7 mouse cellular contexts compared by ENCODE assay signal in the genomic region with DNA sequence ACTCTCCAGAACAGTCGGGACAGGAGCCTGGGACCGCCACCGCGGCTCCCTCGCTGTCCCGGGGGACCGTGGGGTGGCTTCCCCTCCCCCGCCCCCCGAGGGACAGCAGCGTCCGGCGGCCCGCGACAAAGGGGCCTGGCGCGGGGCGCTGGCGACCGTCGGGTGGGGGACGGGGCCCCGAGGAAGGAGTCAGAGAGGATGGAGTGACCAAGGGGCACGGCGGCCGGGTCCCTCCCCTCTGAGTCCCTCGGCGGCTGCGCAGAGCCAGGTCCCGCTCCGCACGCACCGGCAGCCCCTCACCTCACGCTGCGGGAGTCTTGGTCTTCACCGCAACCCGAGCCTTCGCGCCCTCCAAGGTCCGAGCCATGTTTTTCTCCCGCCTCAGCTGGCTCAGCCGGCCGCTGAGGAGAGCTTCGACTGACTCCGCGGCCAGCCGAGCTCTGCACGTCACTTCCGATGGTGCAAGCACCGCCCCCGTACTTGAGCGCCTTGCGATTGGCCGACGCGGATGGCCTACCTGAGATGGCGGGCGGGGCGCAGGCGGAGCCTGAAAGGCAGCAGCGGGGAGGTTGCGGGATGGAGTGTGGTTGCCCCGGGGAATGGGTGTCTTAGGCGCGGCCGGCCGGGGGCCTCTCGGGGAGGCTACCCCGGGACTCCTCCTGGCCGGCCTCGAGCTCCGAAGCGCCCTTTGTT. TPM values are rescaled to one million over a fixed set of nuclear protein-coding genes. Genes with fewer than 3 reads are reported as not detected.
A peak's percentile ranks its signal among the peaks of the same experiment; 100 is the strongest.
DNase-seq lines count a peak whose midpoint lies in the region; ATAC-seq and TF ChIP-seq lines count a peak whose summit lies in the region.

A gene (minus strand): TSS at position 446 of the 693 bp plus-strand sequence.

- no peaks in the 10 kb centered on the region for H3K27me3 ChIP-seq in embryonic facial prominence, embryonic 13.5 days
- H3K27me3 ChIP-seq in heart, adult 2 months (ENCODE audit: control insufficient read depth, insufficient read depth, low read length), result no peaks in the 10 kb centered on the region
- no peaks in the 10 kb centered on the region for H3K27me3 ChIP-seq in limb, embryonic 13.5 days
- H3K27me3 ChIP-seq in midbrain, embryonic 16.5 days (ENCODE audit: control insufficient read depth, insufficient read depth, low read depth, low read length), result no peaks in the 10 kb centered on the region

- H3K9me3 ChIP-seq in embryonic facial prominence, embryonic 13.5 days, result no peaks in the 10 kb centered on the region
- H3K9me3 ChIP-seq in limb, embryonic 13.5 days, result no peaks in the 10 kb centered on the region
- no peaks in the 10 kb centered on the region for H3K9me3 ChIP-seq in midbrain, embryonic 16.5 days (replicated peaks; ENCODE audit: control insufficient read depth, low read length, poor library complexity, severe bottlenecking)

- peak within 1 kb of the TSS; percentile 91 for H3K27ac ChIP-seq in embryonic facial prominence, embryonic 13.5 days
- H3K27ac ChIP-seq in heart, adult 2 months, result peak within 1 kb of the TSS; percentile 89
- H3K27ac ChIP-seq in limb, embryonic 13.5 days, result peak within 1 kb of the TSS; percentile 94
- peak within 1 kb of the TSS; percentile 88 for H3K27ac ChIP-seq in midbrain, embryonic 16.5 days (ENCODE audit: low read length)

- H3K36me3 ChIP-seq in embryonic facial prominence, embryonic 13.5 days, result no peaks in the 10 kb centered on the region
- H3K36me3 ChIP-seq in heart, adult 2 months (ENCODE audit: control insufficient read depth, insufficient read depth, low read length), result peaks cover 15% of the 10 kb centered on the region
- no peaks in the 10 kb centered on the region for H3K36me3 ChIP-seq in limb, embryonic 13.5 days
- no peaks in the 10 kb centered on the region for H3K36me3 ChIP-seq in midbrain, embryonic 16.5 days (ENCODE audit: control insufficient read depth, insufficient read depth, low read length)

- no peak; the same call in 1 of the 2 replicates for TF ChIP-seq EP300 in heart, adult 2 months (IDR thresholded peaks at IDR 0.05; ENCODE audit: insufficient read depth, low read depth, low read length)

- TF ChIP-seq CTCF in heart, adult 2 months (IDR thresholded peaks at IDR 0.05), result no peak

- TF ChIP-seq POLR2A in heart, adult 2 months (IDR thresholded peaks at IDR 0.05; ENCODE audit: insufficient read depth, low read depth, low read length), result peak; percentile 94

- intact Hi-C loops in heart, adult 2 months (cut with DNase I), result loop anchor here (5.0 kb wide), 3 partner anchors 36 to 164 kb away; a partner anchor contains a TSS

- peak; percentile 97 for ATAC-seq in embryonic facial prominence, embryonic 13.5 days (ENCODE audit: insufficient number of reproducible peaks, insufficient read depth, low FRiP score, low TSS enrichment, low read depth)
- ATAC-seq in limb, embryonic 13.5 days (ENCODE audit: low FRiP score, low read depth), result peak; percentile 99
- ATAC-seq in midbrain, embryonic 16.5 days, result peak; percentile 99

- H3K4me3 ChIP-seq in embryonic facial prominence, embryonic 13.5 days, result peak within 1 kb of the TSS; percentile 90
- peak within 1 kb of the TSS; percentile 98 for H3K4me3 ChIP-seq in heart, adult 2 months
- H3K4me3 ChIP-seq in limb, embryonic 13.5 days, result peak within 1 kb of the TSS; percentile 96
- peak within 1 kb of the TSS; percentile 95 for H3K4me3 ChIP-seq in midbrain, embryonic 16.5 days (ENCODE audit: low read depth, low read length)

- WGBS in embryonic facial prominence, embryonic 13.5 days, result under 1% methylated on average over 71 of the region's 72 CpGs
- under 1% methylated on average over 69 of the region's 72 CpGs for WGBS in heart, adult 2 months
- under 1% methylated on average over 47 of the region's 72 CpGs for WGBS in limb, embryonic 13.5 days
- under 1% methylated on average over 51 of the region's 72 CpGs for WGBS in midbrain, embryonic 16.5 days

- H3K79me2 ChIP-seq in heart, adult 2 months (replicated peaks; ENCODE audit: control insufficient read depth, insufficient read depth, low read length), result peaks cover 3% of the 10 kb centered on the region

- H3K4me2 ChIP-seq in embryonic facial prominence, embryonic 13.5 days, result peak within 1 kb of the TSS; percentile 71
- H3K4me2 ChIP-seq in limb, embryonic 13.5 days (replicated peaks), result peak within 1 kb of the TSS; percentile 83
- peak within 1 kb of the TSS; percentile 73 for H3K4me2 ChIP-seq in midbrain, embryonic 16.5 days (ENCODE audit: low read length)

- H3K9ac ChIP-seq in embryonic facial prominence, embryonic 13.5 days, result peak within 1 kb of the TSS; percentile 96
- H3K9ac ChIP-seq in heart, adult 2 months (ENCODE audit: low read depth, low read length), result peak within 1 kb of the TSS; percentile 96
- H3K9ac ChIP-seq in limb, embryonic 13.5 days, result peak within 1 kb of the TSS; percentile 97
- H3K9ac ChIP-seq in midbrain, embryonic 16.5 days (ENCODE audit: low read depth, low read length), result peak within 1 kb of the TSS; percentile 87

- peak; percentile 97 to 98 for DNase-seq in adrenal gland, postnatal 36 days
- peak; percentile 96 to 97 for DNase-seq in heart, adult 2 months
- DNase-seq in kidney, adult 8-10 months, result peak; percentile 96 to 97
- peak; percentile 62 to 90 for DNase-seq in spleen, postnatal 10 days (ENCODE audit: low spot score in 2 of 2)

- peaks cover 27% of the 10 kb centered on the region for H3K4me1 ChIP-seq in embryonic facial prominence, embryonic 13.5 days
- H3K4me1 ChIP-seq in heart, adult 2 months (ENCODE audit: control insufficient read depth, insufficient read depth, low read length), result peaks cover 4% of the 10 kb centered on the region
- H3K4me1 ChIP-seq in limb, embryonic 13.5 days, result peaks cover 29% of the 10 kb centered on the region
- H3K4me1 ChIP-seq in midbrain, embryonic 16.5 days (ENCODE audit: control insufficient read depth, insufficient read depth, low read length), result peaks cover 24% of the 10 kb centered on the region

RNA-seq across cellular contexts. Expression of the gene that starts here (rescaled TPM):
- total RNA-seq in adrenal gland, postnatal 36 days (2021), result 10 to 100 TPM; 36.5 to 36.7 TPM
- 27.8 and 31.0 TPM in 2 replicates for polyA plus RNA-seq in embryonic facial prominence, embryonic 13.5 days (2015; fragmentation: Nextera tagmentation; extraction: Ambion mirVana)
- 10 to 100 TPM; 13.4 to 16.3 TPM for total RNA-seq in heart, adult 2 months (2021)
- 2.5 and 5.0 TPM in 2 replicates for polyA plus RNA-seq in heart, adult 2 months (2012; rRNA removed)
- 28.0 and 29.8 TPM in 2 replicates for polyA plus RNA-seq in limb, embryonic 13.5 days (2015; fragmentation: Nextera tagmentation; extraction: Ambion mirVana)
- 14.0 and 16.0 TPM in 2 replicates for polyA plus RNA-seq in midbrain, embryonic 16.5 days (2015; fragmentation: Nextera tagmentation; extraction: Ambion mirVana)

Comparison
In these comparisons a context has a peak if more than half of its experiments do, and no peak if none do; other contexts are left out.
1. Peak in every context shown above with its lines: DNase-seq, ATAC-seq, H3K4me3 ChIP-seq and H3K27ac ChIP-seq.